Mouse (Mus musculus) layer of hippocampus, postnatal 14 days (tissue): ENCODE results near the gene Selenoh. TPM values are rescaled to one million over a fixed set of nuclear protein-coding genes. Genes with fewer than 3 reads are reported as not detected.

Experiments
- DNase-seq, 2 experiments: peaks; one replicate each; pipeline ENCODE4 v3.0.0; 2021 to 2022; ENCODE audit warnings: low spot score in 2 of 2, mixed read lengths in 1 of 2
- total RNA-seq, 2 experiments: library from RNA; stranded (reverse); gene quantifications; 2 replicates each; pipeline ENCODE4 v1.2.3; 2021

Selenoh gene
- total RNA-seq, 2 experiments from 2014 or later: 41.7 to 46.8 TPM

GRCm38 (mm10) chr2:84634006-84634405 is 36.6 kb downstream of the Selenoh start:
- no peak for DNase-seq

- DNase-seq: no peak
These were observed 37.6 kb downstream of the Selenoh start for GRCm38 (mm10) chr2:84632999-84633398.

- DNase-seq: no peak
These were observed 38.6 kb downstream of the Selenoh start for GRCm38 (mm10) chr2:84632001-84632400.

GRCm38 (mm10) chr2:84627036-84627435 is 43.5 kb downstream of the Selenoh start:
- DNase-seq: no peak

GRCm38 (mm10) chr2:84626366-84626975 is 44.1 kb downstream of the Selenoh start:
- DNase-seq: no peak

- no peak for DNase-seq
These were observed 46.4 kb downstream of the Selenoh start for GRCm38 (mm10) chr2:84624201-84624600.

GRCm38 (mm10) chr2:84623428-84624119 is 47.0 kb downstream of the Selenoh start:
- DNase-seq: no peak

- DNase-seq: no peak
These were observed 47.9 kb downstream of the Selenoh start for GRCm38 (mm10) chr2:84622668-84623067.

- no peak for DNase-seq
These were observed 50.8 kb downstream of the Selenoh start for GRCm38 (mm10) chr2:84619646-84620340.

Other genes with a start within 250 kb of the Selenoh start
- 10 to 100 TPM in 1 of 2 experiments, 1 to 10 TPM in 1; 9.7 to 14.0 TPM for gene Calcrl, start 245.4 kb downstream of the Selenoh start, total RNA-seq
- gene Tfpi, start 194.0 kb downstream of the Selenoh start, total RNA-seq: 1 to 10 TPM; 4.3 to 6.0 TPM
- 10 to 100 TPM; 59.1 to 68.0 TPM for gene Ctnnd1, start 20.0 kb downstream of the Selenoh start, total RNA-seq
- gene Btbd18, start 11.7 kb downstream of the Selenoh start, total RNA-seq: not detected
- gene Gm28635, start 7.3 kb upstream of the Selenoh start, total RNA-seq: 1 to 10 TPM; 2.9 to 9.8 TPM
- gene Med19, start 7.6 kb upstream of the Selenoh start, total RNA-seq: 10 to 100 TPM; 31.4 to 32.0 TPM
- gene Tmx2, start 8.4 kb upstream of the Selenoh start, total RNA-seq: 100 to 1,000 TPM; 195 to 204 TPM
- gene Zdhhc5, start 44.4 kb upstream of the Selenoh start, total RNA-seq: 10 to 100 TPM; 36.6 to 37.8 TPM
- gene Clp1, start 56.6 kb upstream of the Selenoh start, total RNA-seq: 1 to 10 TPM; 6.7 TPM
- gene Ypel4, start 63.3 kb upstream of the Selenoh start, total RNA-seq: 10 to 100 TPM; 33.1 to 39.8 TPM
- gene Gm19426, start 72.9 kb upstream of the Selenoh start, total RNA-seq: 1 to 10 TPM; 2.6 to 3.7 TPM
- gene Serping1, start 104.7 kb upstream of the Selenoh start, total RNA-seq: 10 to 100 TPM in 1 of 2 experiments, 1 to 10 TPM in 1; 6.8 to 10.6 TPM
- gene Ube2l6, start 128.1 kb upstream of the Selenoh start, total RNA-seq: 1 to 10 TPM; 4.1 to 4.5 TPM
- gene Smtnl1, start 151.9 kb upstream of the Selenoh start, total RNA-seq: not detected
- 10 to 100 TPM; 59.1 to 59.8 TPM for gene Timm10, start 156.2 kb upstream of the Selenoh start, total RNA-seq
- gene Slc43a1, start 168.1 kb upstream of the Selenoh start, total RNA-seq: under 1 TPM; 0.33 to 0.37 TPM
- gene Rtn4rl2, start 215.9 kb upstream of the Selenoh start, total RNA-seq: 10 to 100 TPM; 92.5 to 99.2 TPM